Mouse (Mus musculus): ENCODE data around the gene Stx17. TPM values are rescaled to one million over a fixed set of nuclear protein-coding genes. Genes with fewer than 3 reads are reported as not detected.

Stx17 gene
- polyA plus RNA-seq (2014; fragmentation: Illumina TruSeq; extraction: RNeasy Lipid Tissue Mini Kit (QIAGEN cat#74804); ENCODE audit: low read depth, low replicate concordance), result 78.4 TPM

DNA sequence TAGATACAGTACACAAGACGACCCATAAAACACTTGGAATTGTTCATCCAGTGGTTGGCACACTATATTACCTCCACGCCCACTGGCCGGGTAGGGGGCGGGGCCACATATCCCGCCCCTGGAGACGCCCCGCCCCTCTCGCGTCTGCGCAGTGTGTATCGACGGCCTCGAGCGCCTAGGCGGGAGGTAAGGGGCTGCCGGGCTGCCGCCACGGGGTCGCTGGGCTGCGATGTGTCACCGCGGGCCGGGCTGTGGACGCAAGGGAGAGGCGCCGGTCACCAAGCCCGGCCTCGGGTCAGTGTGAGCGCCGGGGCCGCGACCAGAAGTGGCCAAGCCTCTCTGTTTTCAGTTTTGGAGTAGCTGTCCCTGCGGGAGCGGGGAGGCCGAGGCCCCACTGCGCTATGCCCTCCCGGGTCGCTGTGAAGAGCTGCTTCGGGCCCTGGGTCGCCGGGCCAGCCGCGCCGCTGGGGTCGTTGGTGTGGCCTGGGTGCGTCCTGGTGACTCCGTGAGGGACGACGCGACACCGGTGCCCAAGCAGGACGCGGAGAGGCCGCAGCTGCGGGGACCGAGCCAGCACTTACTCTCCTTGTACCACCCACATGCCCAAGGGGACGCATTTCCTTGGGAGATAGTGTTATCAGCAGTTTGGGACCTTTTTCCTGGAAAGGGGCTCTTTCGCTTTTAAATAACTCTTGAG lies at the start of gene Stx17:
TSS of gene Stx17 (plus strand) at position 143 of the 697 bp plus-strand sequence.

Other genes with a start within 250 kb of the Stx17 start
- gene Nr4a3, start 79.8 kb upstream of the Stx17 start, polyA plus RNA-seq (2014; fragmentation: Illumina TruSeq; extraction: RNeasy Lipid Tissue Mini Kit (QIAGEN cat#74804); ENCODE audit: low read depth, low replicate concordance), result 79.9 TPM
- gene Erp44, start 154.6 kb downstream of the Stx17 start, polyA plus RNA-seq (2014; fragmentation: Illumina TruSeq; extraction: RNeasy Lipid Tissue Mini Kit (QIAGEN cat#74804); ENCODE audit: low read depth, low replicate concordance), result 230 TPM
- 13.1 TPM for gene Invs, start 154.8 kb downstream of the Stx17 start, polyA plus RNA-seq (2014; fragmentation: Illumina TruSeq; extraction: RNeasy Lipid Tissue Mini Kit (QIAGEN cat#74804); ENCODE audit: low read depth, low replicate concordance)

All from adrenal gland, adult 10 weeks (tissue).